8 mouse cellular contexts compared by ENCODE assay signal in genomic region chr19:9980258-9980657, GRCm38 (mm10). TPM values are rescaled to one million over a fixed set of nuclear protein-coding genes. Genes with fewer than 3 reads are reported as not detected.
DNase-seq lines count a peak whose midpoint lies in the region; ATAC-seq and TF ChIP-seq lines count a peak whose summit lies in the region.

Gene Fth1 (plus strand): TSS chr19:9980598.

- H3K27me3 ChIP-seq in thymus, adult 2 months (ENCODE audit: control insufficient read depth, insufficient read depth, low read length): no peaks in the 10 kb centered on the region
- no peaks in the 10 kb centered on the region for H3K27me3 ChIP-seq in limb, embryonic 14.5 days (ENCODE audit: control insufficient read depth, insufficient read depth, low read length)
- no peaks in the 10 kb centered on the region for H3K27me3 ChIP-seq in stomach, embryonic 14.5 days (ENCODE audit: control insufficient read depth, insufficient read depth, low read length)

- ATAC-seq in erythroid progenitor cell, adult 5-6 weeks (replicated peaks; ENCODE audit: low FRiP score, poor library complexity, severe bottlenecking): no peak
- no peak for ATAC-seq in limb, embryonic 14.5 days (ENCODE audit: low FRiP score, low read depth)
- no peak for ATAC-seq in stomach, embryonic 14.5 days (ENCODE audit: insufficient number of reproducible peaks, insufficient read depth, low FRiP score, low read depth)

- intact Hi-C loops in heart, postnatal 36 days (cut with DNase I): no loop called here

- H3K9ac ChIP-seq in limb, embryonic 14.5 days (ENCODE audit: low read depth, low read length, severe bottlenecking): no peak within 1 kb of the TSS
- H3K9ac ChIP-seq in stomach, embryonic 14.5 days (replicated peaks; ENCODE audit: low read depth, low read length): no peak within 1 kb of the TSS

- no peak for DNase-seq in thymus, adult 2 months
- DNase-seq in thymus, postnatal 25 days: no peak
- no peak for DNase-seq in heart, postnatal 36 days
- DNase-seq in limb, embryonic 14.5 days (ENCODE audit: low spot score): no peak
- no peak for DNase-seq in embryo, embryonic 10.5 days (ENCODE audit: low spot score)
- DNase-seq in kidney, adult 8-10 months: no peak

- no peak for TF ChIP-seq CTCF in thymus, adult 2 months (IDR thresholded peaks at IDR 0.05; ENCODE audit: borderline replicate concordance, control insufficient read depth, extremely low read depth, insufficient read depth, low read length, poor library complexity)

- no peak for TF ChIP-seq POLR2A in thymus, adult 2 months (IDR thresholded peaks at IDR 0.05; ENCODE audit: control insufficient read depth, extremely low read depth, insufficient read depth, low read length, poor library complexity)
- TF ChIP-seq POLR2A in limb, embryonic 14.5 days (IDR thresholded peaks at IDR 0.05; ENCODE audit: borderline replicate concordance, extremely low read depth, insufficient read depth, insufficient read length): no peak

- no peak within 1 kb of the TSS for H3K4me3 ChIP-seq in thymus, adult 2 months (ENCODE audit: control insufficient read depth, insufficient read depth, low read length)
- H3K4me3 ChIP-seq in limb, embryonic 14.5 days (replicated peaks; ENCODE audit: low read length): no peak within 1 kb of the TSS
- no peak within 1 kb of the TSS for H3K4me3 ChIP-seq in stomach, embryonic 14.5 days (ENCODE audit: low read depth, low read length)

- H3K36me3 ChIP-seq in thymus, adult 2 months (ENCODE audit: control insufficient read depth, insufficient read depth, low read length): peaks cover 12% of the 10 kb centered on the region
- H3K36me3 ChIP-seq in limb, embryonic 14.5 days (ENCODE audit: control insufficient read depth, insufficient read depth, low read length): peaks cover 15% of the 10 kb centered on the region
- peaks cover 13% of the 10 kb centered on the region for H3K36me3 ChIP-seq in stomach, embryonic 14.5 days (ENCODE audit: control insufficient read depth, insufficient read depth, low read length)

- H3K9me3 ChIP-seq in limb, embryonic 14.5 days (ENCODE audit: control insufficient read depth, low read length): no peaks in the 10 kb centered on the region
- no peaks in the 10 kb centered on the region for H3K9me3 ChIP-seq in stomach, embryonic 14.5 days (ENCODE audit: control insufficient read depth, low read depth, low read length)

- H3K4me1 ChIP-seq in thymus, adult 2 months (replicated peaks; ENCODE audit: control insufficient read depth, insufficient read depth, low read length): peaks cover 15% of the 10 kb centered on the region
- peaks cover 17% of the 10 kb centered on the region for H3K4me1 ChIP-seq in limb, embryonic 14.5 days (ENCODE audit: control insufficient read depth, insufficient read depth, low read length)
- peaks cover 19% of the 10 kb centered on the region for H3K4me1 ChIP-seq in stomach, embryonic 14.5 days (ENCODE audit: control insufficient read depth, insufficient read depth, low read length)

- WGBS in thymus, adult 2 months: 78% methylated on average over 4 of the region's 4 CpGs
- 88% methylated on average over 4 of the region's 4 CpGs for WGBS in limb, embryonic 14.5 days
- 89% methylated on average over 4 of the region's 4 CpGs for WGBS in stomach, embryonic 14.5 days

- no peak within 1 kb of the TSS for H3K4me2 ChIP-seq in limb, embryonic 14.5 days (replicated peaks; ENCODE audit: low read depth, low read length, severe bottlenecking)
- no peak within 1 kb of the TSS for H3K4me2 ChIP-seq in stomach, embryonic 14.5 days (replicated peaks; ENCODE audit: low read depth, low read length)

- no peak within 1 kb of the TSS for H3K27ac ChIP-seq in thymus, adult 2 months (ENCODE audit: control insufficient read depth, insufficient read depth, low read length)
- H3K27ac ChIP-seq in limb, embryonic 14.5 days (replicated peaks; ENCODE audit: low read depth, low read length): no peak within 1 kb of the TSS
- no peak within 1 kb of the TSS for H3K27ac ChIP-seq in stomach, embryonic 14.5 days (ENCODE audit: low read length)

RNA-seq across cellular contexts. Expression of gene Fth1, which starts in this region (rescaled TPM):
- polyA plus RNA-seq in thymus, adult 2 months (2012; rRNA removed): 2,238 and 2,885 TPM in 2 replicates
- total RNA-seq in erythroid progenitor cell, adult 5-6 weeks (2015; ENCODE audit: low replicate concordance): 2,541 and 2,855 TPM in 2 replicates
- 1,910 and 2,502 TPM in 2 replicates for total RNA-seq in erythroid progenitor cell, adult 5-6 weeks (2017; ENCODE audit: low replicate concordance)
- total RNA-seq in heart, postnatal 36 days (2021): 1,000 to 10,000 TPM; 2,889 to 3,152 TPM
- 663 and 670 TPM in 2 replicates for polyA plus RNA-seq in limb, embryonic 14.5 days (2012; rRNA removed)
- polyA plus RNA-seq in limb, embryonic 14.5 days (2014; fragmentation: Nextera tagmentation; extraction: Ambion mirVana): 1,538 and 1,580 TPM in 2 replicates
- polyA plus RNA-seq in stomach, embryonic 14.5 days (2014; fragmentation: Nextera tagmentation; extraction: Ambion mirVana): 1,491 and 1,524 TPM in 2 replicates
